Mouse (Mus musculus) stomach, embryonic 16.5 days (tissue): ENCODE measurements around the gene Pus7l. TPM values are rescaled to one million over a fixed set of nuclear protein-coding genes. Genes with fewer than 3 reads are reported as not detected.
A peak's percentile ranks its signal among the peaks of the same experiment; 100 is the strongest.

Experiments
- ATAC-seq: fragments of 200-750 bp; cut with Nextera tagmentation; 2 replicates; pipeline ENCODE4 v1.8.0; 2017; ENCODE audit warnings: moderate number of reproducible peaks, moderate TSS enrichment; ENCODE audit not compliant: insufficient read depth, low FRiP score
- H3K27ac ChIP-seq: fragments of 300-500 bp; sonication (generic); 2 replicates; pipeline ENCODE4 v1.5.1; 2014; ENCODE audit warnings: low read length
- H3K27me3 ChIP-seq: fragments of 300-500 bp; sonication (generic); 2 replicates; pipeline ENCODE4 v1.6.1; 2014; ENCODE audit warnings: low read length, control low read depth, mixed read lengths; ENCODE audit not compliant: control insufficient read depth, insufficient read depth
- H3K36me3 ChIP-seq: fragments of 300-500 bp; sonication (generic); 2 replicates; pipeline ENCODE4 v1.6.1; 2014; ENCODE audit warnings: low read length; ENCODE audit not compliant: control insufficient read depth, insufficient read depth
- H3K4me1 ChIP-seq: fragments of 300-500 bp; sonication (generic); 2 replicates; pipeline ENCODE4 v1.6.1; 2014; ENCODE audit warnings: low read length, control low read depth, mixed read lengths; ENCODE audit not compliant: control insufficient read depth, insufficient read depth
- H3K4me2 ChIP-seq: fragments of 300-500 bp; sonication (generic); 2 replicates; pipeline ENCODE4 v1.6.1; 2014; ENCODE audit warnings: low read depth, low read length, mixed read lengths
- H3K4me3 ChIP-seq: fragments of 300-500 bp; sonication (generic); replicated peaks from 2 replicates; pipeline ENCODE4 v1.5.1; 2014; ENCODE audit warnings: mild to moderate bottlenecking, low read length
- H3K9ac ChIP-seq: fragments of 300-500 bp; sonication (generic); 2 replicates; pipeline ENCODE4 v1.6.1; 2014; ENCODE audit warnings: low read length
- H3K9me3 ChIP-seq: fragments of 300-500 bp; sonication (generic); replicated peaks from 2 replicates; pipeline ENCODE4 v1.6.1; 2016; ENCODE audit warnings: low read length, control low read depth; ENCODE audit not compliant: control insufficient read depth
- WGBS: fragments of 180-500 bp; shearing (Covaris S2); extraction: QIAGEN DNeasy Blood & Tissue Kit; methylation state at CpG from one replicate; pipeline ENCODE4 v1.1.7; 2014; 5-methylcytosine and 5-hydroxymethylcytosine counted together
- polyA plus RNA-seq: library from polyadenylated mRNA; unstranded; fragments of >200 nt; fragmentation: Nextera tagmentation; extraction: Ambion mirVana; gene quantifications from 2 replicates; pipeline ENCODE4 v1.2.1, GENCODE M21; 2015

The Pus7l gene
- polyA plus RNA-seq, 1 experiment from 2014 or later: 8.9 TPM

DNA sequence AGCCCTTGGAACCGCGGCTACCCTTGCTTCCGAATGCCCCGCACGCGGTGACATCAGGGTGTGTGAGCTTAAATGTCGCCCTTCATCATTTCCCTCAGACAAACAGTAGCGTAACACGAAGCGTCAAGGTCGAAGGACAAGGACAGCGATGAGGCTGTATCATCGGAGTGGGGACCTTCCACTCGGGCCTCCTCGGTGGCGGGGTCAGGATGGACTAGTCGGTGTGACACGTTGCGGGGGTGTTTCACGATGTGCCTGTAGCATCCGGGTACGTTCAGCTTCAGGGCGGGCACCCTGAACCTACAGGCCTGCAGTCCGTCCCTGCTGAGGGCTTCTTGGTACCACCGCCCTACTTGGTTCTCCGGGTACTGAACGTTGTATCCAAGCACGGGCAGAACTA, 20.1 kb downstream of the Pus7l start:
- H3K4me2 ChIP-seq: no peak overlapping the region
- no peaks in the 10 kb centered on the region for H3K27me3 ChIP-seq
- 82% methylated on average over 28 of the region's 28 CpGs for WGBS
- ATAC-seq: no peak
- H3K9ac ChIP-seq: no peak overlapping the region
- H3K27ac ChIP-seq: no peak overlapping the region
- H3K9me3 ChIP-seq: no peaks in the 10 kb centered on the region; the same call in 1 of the 2 replicates
- H3K36me3 ChIP-seq: no peaks in the 10 kb centered on the region
- no peaks in the 10 kb centered on the region for H3K4me1 ChIP-seq
- no peak overlapping the region for H3K4me3 ChIP-seq

DNA sequence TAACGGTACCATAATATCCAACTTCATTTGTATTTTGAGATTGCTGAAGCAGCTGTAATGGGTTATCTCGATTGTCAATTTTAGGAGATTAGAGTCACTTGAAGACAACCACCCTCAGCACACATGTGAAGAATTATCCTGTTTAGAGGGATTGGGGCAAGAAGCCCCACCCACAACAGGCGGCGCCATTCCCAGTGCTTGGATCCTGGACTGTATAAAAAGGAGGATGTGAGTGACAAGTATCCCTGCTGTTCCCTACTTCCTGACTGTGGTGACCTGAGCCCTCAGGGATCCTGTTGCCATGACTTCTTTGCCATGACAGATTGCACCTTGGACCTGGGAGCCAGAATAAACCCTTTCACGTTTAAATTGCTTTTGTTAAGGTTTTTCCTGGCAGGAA, 22.4 kb downstream of the Pus7l start:
- Histone ChIP-seq H3K27me3 (no peaks in the 10 kb centered on the region), H3K4me1 (no peaks in the 10 kb centered on the region), H3K36me3 (no peaks in the 10 kb centered on the region), H3K4me2 (no peak overlapping the region), H3K9me3 (no peaks in the 10 kb centered on the region; the same call in 1 of the 2 replicates), H3K27ac (no peak overlapping the region), H3K9ac (no peak overlapping the region), H3K4me3 (no peak overlapping the region)
- no peak for ATAC-seq
- WGBS: 76% methylated on average over 5 of the region's 5 CpGs

DNA sequence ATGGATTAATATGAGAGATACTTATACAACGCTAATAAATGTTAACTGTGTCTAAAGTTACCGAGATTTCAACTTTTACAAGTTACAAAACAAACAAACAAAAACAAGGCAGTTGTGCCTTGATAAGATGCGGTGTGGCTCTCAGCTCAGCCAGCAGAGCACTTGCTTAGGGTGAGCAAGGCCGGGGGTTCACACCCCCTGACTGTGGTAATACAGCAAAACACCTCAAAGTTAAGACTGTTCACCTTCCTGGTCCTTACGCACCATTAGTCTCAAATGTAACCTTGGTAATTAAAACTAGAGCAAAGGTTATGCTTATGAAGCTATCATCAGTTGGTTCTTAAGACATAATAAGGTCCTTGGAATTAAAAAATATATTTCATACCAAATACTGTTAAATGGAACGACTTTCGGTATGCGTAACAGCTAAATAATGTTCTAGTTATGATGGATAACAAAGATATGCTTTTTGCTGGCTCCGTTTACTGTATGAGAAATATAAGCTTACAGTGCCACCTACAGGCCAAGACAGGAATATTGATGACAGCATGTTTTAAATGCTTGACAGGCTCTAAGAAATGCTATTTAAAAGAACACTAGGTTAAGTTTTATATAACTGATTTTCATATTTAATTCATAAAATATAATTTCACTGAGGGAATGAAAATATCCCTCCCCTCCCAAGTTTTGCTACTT, 23.0 kb downstream of the Pus7l start:
- no peak overlapping the region for H3K9ac ChIP-seq
- ATAC-seq: peak; percentile 47; the same call in 1 of the 2 replicates
- no peak overlapping the region for H3K27ac ChIP-seq
- 36% methylated on average over 9 of the region's 9 CpGs for WGBS
- no peak overlapping the region for H3K4me3 ChIP-seq
- no peaks in the 10 kb centered on the region; the same call in 1 of the 2 replicates for H3K9me3 ChIP-seq
- H3K36me3 ChIP-seq: no peaks in the 10 kb centered on the region
- no peaks in the 10 kb centered on the region for H3K4me1 ChIP-seq
- no peak overlapping the region for H3K4me2 ChIP-seq
- H3K27me3 ChIP-seq: no peaks in the 10 kb centered on the region

DNA sequence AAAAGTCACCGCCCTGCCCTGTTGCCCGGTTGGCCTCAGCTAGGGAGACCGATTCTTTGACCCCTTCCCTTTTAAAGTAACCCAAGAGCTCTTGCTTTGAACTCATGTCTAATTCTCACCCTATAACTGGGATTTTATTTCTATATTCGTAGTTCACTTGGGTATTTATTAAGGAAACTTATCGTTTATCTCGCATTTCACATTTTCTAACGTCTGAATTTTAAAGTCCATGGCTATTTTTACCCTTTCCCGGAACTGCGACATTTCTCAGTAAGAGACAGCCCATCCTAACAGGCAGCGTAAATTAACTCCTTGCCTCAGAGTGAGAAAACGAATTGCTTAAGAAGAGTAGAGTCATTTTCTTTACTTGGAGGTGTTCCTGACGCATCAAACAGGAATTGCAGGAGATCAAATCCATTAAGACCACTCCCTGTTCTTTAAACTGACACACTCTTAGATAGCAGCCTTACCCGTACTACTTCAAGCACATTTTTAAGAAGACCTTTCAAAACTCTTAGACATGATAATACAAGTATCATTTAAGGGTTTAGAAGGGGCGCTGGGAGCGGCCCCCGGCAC, 25.3 kb downstream of the Pus7l start:
- 61% methylated on average over 16 of the region's 16 CpGs for WGBS
- ATAC-seq: no peak
- no peak overlapping the region for H3K4me2 ChIP-seq
- H3K27ac ChIP-seq: no peak overlapping the region
- no peaks in the 10 kb centered on the region for H3K36me3 ChIP-seq
- H3K4me3 ChIP-seq: no peak overlapping the region
- H3K27me3 ChIP-seq: no peaks in the 10 kb centered on the region
- no peaks in the 10 kb centered on the region; the same call in 1 of the 2 replicates for H3K9me3 ChIP-seq
- no peak overlapping the region for H3K9ac ChIP-seq
- no peaks in the 10 kb centered on the region for H3K4me1 ChIP-seq

DNA sequence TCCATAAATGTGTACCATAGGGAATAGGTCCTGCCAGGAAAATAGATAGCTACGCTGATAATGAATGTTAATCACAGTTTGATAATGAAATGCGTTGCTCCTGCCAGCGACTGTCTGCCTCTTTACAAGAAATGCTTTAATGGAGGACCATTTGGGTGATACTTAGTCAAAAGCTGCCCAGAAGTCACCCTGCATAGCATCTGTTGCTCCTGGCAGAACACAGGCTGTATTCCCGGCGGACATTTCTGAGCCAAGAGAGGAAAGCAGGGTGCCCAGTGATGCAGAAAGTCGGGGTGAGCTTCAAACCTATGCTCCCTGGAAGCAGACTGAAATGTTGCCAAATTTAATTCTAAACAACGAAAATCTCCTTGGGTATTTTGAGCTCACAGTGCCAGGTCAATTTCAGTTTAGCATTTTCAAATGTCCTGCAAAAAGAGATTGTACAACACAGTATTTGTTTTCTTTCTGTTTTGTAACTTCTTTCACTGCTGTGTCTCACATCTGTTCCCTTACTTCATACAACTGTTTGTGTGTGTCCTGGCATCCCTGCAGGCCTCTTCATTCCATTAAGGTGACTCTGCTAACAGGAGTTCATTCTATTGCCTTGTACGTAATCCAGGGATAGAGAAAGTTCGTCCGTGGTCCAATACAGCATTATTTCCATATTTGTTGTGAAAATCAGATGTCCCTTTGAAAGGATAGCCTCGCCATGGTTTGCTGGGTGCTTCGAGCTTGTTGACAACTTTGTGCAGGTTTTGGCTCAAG, 39.7 kb downstream of the Pus7l start:
- H3K36me3 ChIP-seq: no peaks in the 10 kb centered on the region
- H3K4me2 ChIP-seq: no peak overlapping the region
- no peak overlapping the region for H3K4me3 ChIP-seq
- H3K9ac ChIP-seq: no peak overlapping the region
- H3K27ac ChIP-seq: no peak overlapping the region
- no peaks in the 10 kb centered on the region for H3K27me3 ChIP-seq
- ATAC-seq: no peak
- H3K9me3 ChIP-seq: no peaks in the 10 kb centered on the region
- no peaks in the 10 kb centered on the region for H3K4me1 ChIP-seq
- 75% methylated on average over 12 of the region's 12 CpGs for WGBS

DNA sequence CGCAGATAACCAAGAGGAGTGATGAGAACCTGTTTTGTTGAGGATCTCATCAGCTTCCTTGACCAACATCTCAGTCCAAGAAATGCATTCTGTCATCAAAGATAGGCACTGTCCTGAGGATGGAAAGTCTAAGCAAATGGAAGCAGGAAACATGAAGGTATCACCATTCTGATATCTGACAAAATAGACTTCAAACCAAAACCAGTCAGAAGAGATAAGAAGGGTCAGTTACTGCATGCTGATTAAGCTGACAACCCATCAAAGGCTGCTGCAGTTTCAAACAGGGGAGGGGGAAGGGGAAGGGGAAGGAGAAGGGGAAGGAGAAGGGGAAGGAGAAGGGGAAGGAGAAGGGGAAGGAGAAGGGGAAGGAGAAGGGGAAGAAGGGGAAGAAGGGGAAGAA, 44.1 kb downstream of the Pus7l start:
- Histone ChIP-seq H3K4me1 (no peaks in the 10 kb centered on the region), H3K27ac (no peak overlapping the region), H3K4me3 (no peak overlapping the region), H3K9me3 (no peaks in the 10 kb centered on the region), H3K36me3 (no peaks in the 10 kb centered on the region), H3K9ac (no peak overlapping the region), H3K4me2 (no peak overlapping the region), H3K27me3 (no peaks in the 10 kb centered on the region)
- WGBS: 69% methylated on average over 1 of the region's 1 CpGs
- no peak for ATAC-seq

DNA sequence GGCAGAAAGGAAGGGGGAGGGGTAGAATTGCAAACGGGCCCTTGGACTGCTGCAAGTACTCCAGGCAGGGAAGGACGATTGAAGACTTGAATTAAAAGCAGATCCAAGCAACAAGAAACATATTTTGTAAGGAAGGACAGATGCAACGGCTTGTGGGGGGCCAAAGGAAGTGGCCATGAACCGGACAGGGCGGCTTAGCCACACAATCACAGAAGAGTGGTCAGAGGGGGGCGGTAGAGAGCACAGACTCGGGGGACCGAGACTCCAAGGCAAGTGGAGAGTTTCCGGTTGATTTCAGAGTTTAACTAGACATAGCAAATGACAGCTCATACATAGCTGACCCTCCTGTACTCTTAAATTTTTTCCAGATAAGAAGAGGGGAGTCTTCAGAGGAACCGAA, 47.4 kb downstream of the Pus7l start:
- no peaks in the 10 kb centered on the region for H3K4me1 ChIP-seq
- H3K4me2 ChIP-seq: no peak overlapping the region
- no peaks in the 10 kb centered on the region for H3K36me3 ChIP-seq
- H3K27ac ChIP-seq: no peak overlapping the region
- H3K4me3 ChIP-seq: no peak overlapping the region
- WGBS: 72% methylated on average over 10 of the region's 10 CpGs
- no peaks in the 10 kb centered on the region for H3K27me3 ChIP-seq
- ATAC-seq: no peak
- no peaks in the 10 kb centered on the region for H3K9me3 ChIP-seq
- H3K9ac ChIP-seq: no peak overlapping the region

DNA sequence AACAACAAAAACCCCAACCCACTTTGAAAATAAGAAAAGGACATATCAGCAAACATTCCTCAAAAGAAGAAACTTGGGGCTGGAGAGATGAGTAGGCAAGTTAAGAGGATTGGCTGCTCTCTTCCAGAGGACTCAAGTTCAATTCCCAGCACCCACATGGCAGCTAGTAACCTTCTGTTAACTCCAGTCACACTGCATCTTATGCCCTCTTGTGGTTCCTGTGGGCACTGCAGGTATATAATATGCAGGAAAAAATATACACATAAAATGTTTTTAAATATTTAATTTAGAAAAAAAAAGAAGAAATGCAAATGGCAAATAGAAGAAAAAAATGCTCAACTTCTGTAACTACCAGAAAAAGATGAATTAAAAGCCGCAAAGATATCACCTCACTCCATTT, 48.9 kb downstream of the Pus7l start:
- no peaks in the 10 kb centered on the region for H3K4me1 ChIP-seq
- H3K36me3 ChIP-seq: no peaks in the 10 kb centered on the region
- no peak overlapping the region for H3K4me3 ChIP-seq
- H3K4me2 ChIP-seq: no peak overlapping the region
- H3K9ac ChIP-seq: no peak overlapping the region
- H3K27me3 ChIP-seq: no peaks in the 10 kb centered on the region
- H3K9me3 ChIP-seq: no peaks in the 10 kb centered on the region
- WGBS: 88% methylated on average over 1 of the region's 1 CpGs
- no peak overlapping the region for H3K27ac ChIP-seq
- ATAC-seq: no peak

DNA sequence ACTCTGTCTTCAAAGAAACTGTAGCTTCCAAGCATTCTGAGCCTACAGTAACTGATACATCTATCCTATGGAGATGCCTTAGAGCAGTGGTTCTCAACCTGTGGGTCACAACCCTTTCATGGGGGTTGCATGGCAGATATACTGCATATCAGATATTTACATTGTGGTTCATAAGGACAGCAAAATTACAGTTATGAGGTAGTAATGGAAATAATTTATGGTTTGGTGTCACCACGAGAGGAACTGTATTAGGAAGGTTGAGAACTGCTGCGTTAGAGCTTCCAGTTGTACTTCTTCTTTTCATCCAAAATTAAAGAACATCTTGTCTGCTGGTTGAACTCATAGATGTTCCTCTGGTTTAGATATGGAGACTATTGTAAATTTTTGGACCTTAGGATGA, 53.9 kb downstream of the Pus7l start:
- Histone ChIP-seq H3K9me3 (no peaks in the 10 kb centered on the region), H3K36me3 (no peaks in the 10 kb centered on the region), H3K27ac (no peak overlapping the region), H3K4me2 (no peak overlapping the region), H3K9ac (no peak overlapping the region), H3K4me1 (no peaks in the 10 kb centered on the region), H3K4me3 (no peak overlapping the region), H3K27me3 (no peaks in the 10 kb centered on the region)
- 78% methylated on average over 2 of the region's 2 CpGs for WGBS
- ATAC-seq: no peak
